Mouse (Mus musculus): ENCODE measurements around the gene Atp1a3. TPM values are rescaled to one million over a fixed set of nuclear protein-coding genes. Genes with fewer than 3 reads are reported as not detected.

Gene Atp1a3
- polyA plus RNA-seq, 1 experiment from 2014 or later = 586 TPM

Small RNA genes within 50 kb of the gene (microRNA-seq; reads per million reads assigned to microRNA genes)
- gene Mir7046 = 0.52 reads per million
- gene Mir7047 = not detected

Other genes starting within 250 kb of the Atp1a3 start
- gene Cd177, start 245.6 kb downstream of the Atp1a3 start, polyA plus RNA-seq (2015; fragmentation: Nextera tagmentation; extraction: Ambion mirVana) = 0.19 and 0.20 TPM in 2 replicates
- gene Ceacam10, start 228.8 kb downstream of the Atp1a3 start, polyA plus RNA-seq (2015; fragmentation: Nextera tagmentation; extraction: Ambion mirVana) = 0.29 and 0.74 TPM in 2 replicates
- 27.5 and 33.4 TPM in 2 replicates for gene Gm9844, start 143.7 kb downstream of the Atp1a3 start, polyA plus RNA-seq (2015; fragmentation: Nextera tagmentation; extraction: Ambion mirVana)
- gene Lypd4, start 136.0 kb downstream of the Atp1a3 start, polyA plus RNA-seq (2015; fragmentation: Nextera tagmentation; extraction: Ambion mirVana) = 0.18 TPM in 1 of 2 replicates, not detected in the other
- gene Dmrtc2, start 135.9 kb downstream of the Atp1a3 start, polyA plus RNA-seq (2015; fragmentation: Nextera tagmentation; extraction: Ambion mirVana) = 0.26 and 0.36 TPM in 2 replicates
- 1,165 and 1,469 TPM in 2 replicates for gene Rps19, start 121.6 kb downstream of the Atp1a3 start, polyA plus RNA-seq (2015; fragmentation: Nextera tagmentation; extraction: Ambion mirVana)
- 0.35 and 0.45 TPM in 2 replicates for gene Cd79a, start 108.6 kb downstream of the Atp1a3 start, polyA plus RNA-seq (2015; fragmentation: Nextera tagmentation; extraction: Ambion mirVana)
- gene Arhgef1, start 103.0 kb downstream of the Atp1a3 start, polyA plus RNA-seq (2015; fragmentation: Nextera tagmentation; extraction: Ambion mirVana) = 78.5 and 85.3 TPM in 2 replicates
- 0.98 and 2.0 TPM in 2 replicates for gene Gm4881, start 61.5 kb downstream of the Atp1a3 start, polyA plus RNA-seq (2015; fragmentation: Nextera tagmentation; extraction: Ambion mirVana)
- 297 and 336 TPM in 2 replicates for gene Rabac1, start 33.2 kb downstream of the Atp1a3 start, polyA plus RNA-seq (2015; fragmentation: Nextera tagmentation; extraction: Ambion mirVana)
- gene Grik5, start 66.4 kb upstream of the Atp1a3 start, polyA plus RNA-seq (2015; fragmentation: Nextera tagmentation; extraction: Ambion mirVana) = 14.9 and 17.8 TPM in 2 replicates
- 31.6 TPM in 2 replicates for gene Zfp574, start 66.6 kb upstream of the Atp1a3 start, polyA plus RNA-seq (2015; fragmentation: Nextera tagmentation; extraction: Ambion mirVana)
- gene Pou2f2, start 173.8 kb upstream of the Atp1a3 start, polyA plus RNA-seq (2015; fragmentation: Nextera tagmentation; extraction: Ambion mirVana) = 19.5 and 24.1 TPM in 2 replicates
- 16.7 and 17.7 TPM in 2 replicates for gene Dedd2, start 214.7 kb upstream of the Atp1a3 start, polyA plus RNA-seq (2015; fragmentation: Nextera tagmentation; extraction: Ambion mirVana)
- 1.7 and 2.3 TPM in 2 replicates for gene Zfp526, start 215.5 kb upstream of the Atp1a3 start, polyA plus RNA-seq (2015; fragmentation: Nextera tagmentation; extraction: Ambion mirVana)
- 16.0 and 16.3 TPM in 2 replicates for gene Gsk3a, start 231.9 kb upstream of the Atp1a3 start, polyA plus RNA-seq (2015; fragmentation: Nextera tagmentation; extraction: Ambion mirVana)
- 3.7 and 6.5 TPM in 2 replicates for gene Erf, start 244.8 kb upstream of the Atp1a3 start, polyA plus RNA-seq (2015; fragmentation: Nextera tagmentation; extraction: Ambion mirVana)

Data from neural tube, embryonic 15.5 days (tissue).